Mouse (Mus musculus) MEL (cell line): ENCODE results near the gene Ccdc86. TPM values are rescaled to one million over a fixed set of nuclear protein-coding genes. Genes with fewer than 3 reads are reported as not detected.

ENCODE experiments used
- DNase-seq: peaks from one replicate; pipeline ENCODE4 v3.0.0; 2011; ENCODE audit warnings: low read depth, low spot score
- H3K27ac ChIP-seq: 2 replicates; pipeline ENCODE4 v1.5.1; 2012; ENCODE audit warnings: low read depth, mild to moderate bottlenecking, control low read depth, low read length, moderate library complexity; ENCODE audit not compliant: control insufficient read depth
- H3K27me3 ChIP-seq, 2 experiments: fragments of 150-350 bp in 1 of 2; sonication (generic) in 1 of 2; 2 replicates each; pipeline ENCODE4 v1.6.1; 2012; ENCODE audit warnings: low read length in 2 of 2, mild to moderate bottlenecking in 2 of 2, improper control_type of control experiment in 1 of 2, moderate library complexity in 1 of 2; ENCODE audit not compliant: insufficient read depth in 2 of 2, control insufficient read depth in 1 of 2
- H3K36me3 ChIP-seq, 2 experiments: 2 replicates each; pipeline ENCODE4 v1.6.1; 2012 to 2014; ENCODE audit warnings: low read length in 2 of 2, improper control_type of control experiment in 1 of 2, inconsistent platforms in 1 of 2, mild to moderate bottlenecking in 1 of 2; ENCODE audit not compliant: insufficient read depth in 2 of 2, control insufficient read depth in 1 of 2
- H3K4me1 ChIP-seq, 2 experiments: fragments of 150-350 bp in 1 of 2; sonication (generic) in 1 of 2; 2 replicates each; pipeline ENCODE4 v1.6.1; 2012; ENCODE audit warnings: low read length in 2 of 2, improper control_type of control experiment in 1 of 2, mild to moderate bottlenecking in 1 of 2; ENCODE audit not compliant: insufficient read depth in 2 of 2, control insufficient read depth in 1 of 2
- H3K4me3 ChIP-seq, 2 experiments: fragments of 150-350 bp in 1 of 2; sonication (generic) in 1 of 2; 2 replicates each; pipeline ENCODE4 v1.5.1; 2012; ENCODE audit warnings: low read depth in 2 of 2, low read length in 2 of 2, mild to moderate bottlenecking in 2 of 2, moderate library complexity in 2 of 2, control low read depth in 1 of 2, improper control_type of control experiment in 1 of 2; ENCODE audit not compliant: control insufficient read depth in 1 of 2, insufficient read depth in 1 of 2
- H3K79me2 ChIP-seq: 2 replicates; pipeline ENCODE4 v1.6.1; 2012; ENCODE audit warnings: mild to moderate bottlenecking, low read length, moderate library complexity; ENCODE audit not compliant: control insufficient read depth, poor library complexity, insufficient read depth
- H3K9ac ChIP-seq: 2 replicates; pipeline ENCODE4 v1.6.1; 2012; ENCODE audit warnings: low read depth, mild to moderate bottlenecking, control low read depth, low read length, moderate library complexity; ENCODE audit not compliant: control insufficient read depth, poor library complexity, severe bottlenecking
- H3K9me3 ChIP-seq: fragments of 150-350 bp; sonication (generic); replicated peaks from 2 replicates; pipeline ENCODE4 v1.6.1; 2012; ENCODE audit warnings: mild to moderate bottlenecking, low read length, improper control_type of control experiment, moderate library complexity; ENCODE audit not compliant: insufficient read depth
- CHD1 ChIP-seq: IDR thresholded peaks from 2 replicates; pipeline ENCODE4 v1.6.1; 2012; ENCODE audit warnings: low read depth, mild to moderate bottlenecking, inconsistent platforms, low read length, improper control_type of control experiment
- CHD2 ChIP-seq: IDR thresholded peaks from 2 replicates; pipeline ENCODE4 v1.6.1; 2011; ENCODE audit warnings: low read length, improper control_type of control experiment
- CTCF ChIP-seq, 3 experiments: IDR thresholded peaks in 2 of 3; conservative IDR thresholded peaks in 1 of 3; 2 replicates each; pipeline ENCODE4 v1.5.1; 2011 to 2012; ENCODE audit warnings: low read length in 3 of 3, low read depth in 2 of 3, mild to moderate bottlenecking in 2 of 3, improper control_type of control experiment in 1 of 3, inconsistent platforms in 1 of 3, mixed read lengths in 1 of 3, moderate library complexity in 1 of 3; ENCODE audit not compliant: control insufficient read depth in 1 of 3, insufficient read depth in 1 of 3, poor library complexity in 1 of 3, severe bottlenecking in 1 of 3
- ELF1 ChIP-seq: IDR thresholded peaks from 2 replicates; pipeline ENCODE4 v1.6.1; 2014; ENCODE audit warnings: low read depth, mild to moderate bottlenecking, inconsistent platforms, low read length, improper control_type of control experiment, moderate library complexity
- EP300 ChIP-seq, 2 experiments: IDR thresholded peaks; 2 replicates each; pipeline ENCODE4 v1.6.1; 2011; ENCODE audit warnings: improper control_type of control experiment in 2 of 2, low read length in 2 of 2, low read depth in 1 of 2, mild to moderate bottlenecking in 1 of 2
- ETS1 ChIP-seq: IDR thresholded peaks from 2 replicates; pipeline ENCODE4 v1.6.1; 2012; ENCODE audit warnings: low read depth, mild to moderate bottlenecking, inconsistent platforms, low read length, improper control_type of control experiment, moderate library complexity
- HCFC1 ChIP-seq: IDR thresholded peaks from 2 replicates; pipeline ENCODE4 v1.6.1; 2012; ENCODE audit warnings: low read depth, mild to moderate bottlenecking, inconsistent platforms, low read length, improper control_type of control experiment, moderate library complexity
- JUND ChIP-seq: IDR thresholded peaks from 2 replicates; pipeline ENCODE4 v1.6.1; 2011; ENCODE audit warnings: low read depth, mild to moderate bottlenecking, improper control_type of control experiment, low read length
- KAT2A ChIP-seq: conservative IDR thresholded peaks from 2 replicates; pipeline ENCODE4 v1.6.1; 2012; ENCODE audit warnings: low read depth, low read length, improper control_type of control experiment, inconsistent platforms
- MAFK ChIP-seq: IDR thresholded peaks from 2 replicates; pipeline ENCODE4 v1.6.1; 2011; ENCODE audit warnings: low read depth, mild to moderate bottlenecking, low read length, improper control_type of control experiment, borderline replicate concordance
- MAZ ChIP-seq: IDR thresholded peaks from 2 replicates; pipeline ENCODE4 v1.6.1; 2012; ENCODE audit warnings: low read depth, mild to moderate bottlenecking, inconsistent platforms, low read length, improper control_type of control experiment
- MXI1 ChIP-seq: IDR thresholded peaks from 2 replicates; pipeline ENCODE4 v1.6.1; 2011; ENCODE audit warnings: mild to moderate bottlenecking, low read depth, low read length, improper control_type of control experiment
- MYB ChIP-seq: IDR thresholded peaks from 2 replicates; pipeline ENCODE4 v1.6.1; 2011; ENCODE audit warnings: mild to moderate bottlenecking, low read depth, low read length, improper control_type of control experiment
- NELFE ChIP-seq: IDR thresholded peaks from 2 replicates; pipeline ENCODE4 v1.6.1; 2011; ENCODE audit warnings: low read depth, low read length, improper control_type of control experiment
- POLR2AphosphoS2 ChIP-seq: IDR thresholded peaks from 2 replicates; pipeline ENCODE4 v1.6.1; 2011; ENCODE audit warnings: low read length, improper control_type of control experiment
- POLR2AphosphoS5 ChIP-seq: IDR thresholded peaks from 2 replicates; pipeline ENCODE4 v1.6.1; 2012; ENCODE audit warnings: low read depth, borderline replicate concordance, mild to moderate bottlenecking, inconsistent platforms, low read length, moderate library complexity, mixed read lengths
- SIN3A ChIP-seq: IDR thresholded peaks from 2 replicates; pipeline ENCODE4 v1.6.1; 2012; ENCODE audit warnings: low read length, improper control_type of control experiment, inconsistent platforms
- SMC3 ChIP-seq: IDR thresholded peaks from 2 replicates; pipeline ENCODE4 v1.6.1; 2011; ENCODE audit warnings: low read depth, low read length, improper control_type of control experiment
- TBP ChIP-seq: IDR thresholded peaks from 2 replicates; pipeline ENCODE4 v1.8.0; 2011; ENCODE audit warnings: low read depth, low read length, improper control_type of control experiment
- TCF12 ChIP-seq: IDR thresholded peaks from 2 replicates; pipeline ENCODE4 v1.6.1; 2014; ENCODE audit warnings: low read depth, mild to moderate bottlenecking, inconsistent platforms, low read length, improper control_type of control experiment, moderate library complexity
- UBTF ChIP-seq: IDR thresholded peaks from 2 replicates; pipeline ENCODE4 v1.6.1; 2012; ENCODE audit warnings: low read depth, mild to moderate bottlenecking, inconsistent platforms, low read length, improper control_type of control experiment, moderate library complexity, borderline replicate concordance; ENCODE audit not compliant: insufficient read depth
- USF1 ChIP-seq: IDR thresholded peaks from 2 replicates; pipeline ENCODE4 v1.6.1; 2014; ENCODE audit warnings: low read depth, mild to moderate bottlenecking, inconsistent platforms, low read length, improper control_type of control experiment, moderate library complexity
- ZKSCAN1 ChIP-seq: IDR thresholded peaks from 2 replicates; pipeline ENCODE4 v1.6.1; 2012; ENCODE audit warnings: low read depth, mild to moderate bottlenecking, inconsistent platforms, low read length, improper control_type of control experiment, moderate library complexity
- ZMIZ1 ChIP-seq: IDR thresholded peaks from 2 replicates; pipeline ENCODE4 v1.6.1; 2012; ENCODE audit warnings: low read depth, mild to moderate bottlenecking, inconsistent platforms, low read length, improper control_type of control experiment, moderate library complexity
- ZNF384 ChIP-seq: IDR thresholded peaks from 2 replicates; pipeline ENCODE4 v1.6.1; 2012; ENCODE audit warnings: low read depth, mild to moderate bottlenecking, inconsistent platforms, low read length, improper control_type of control experiment
- polyA plus RNA-seq, 2 experiments: library from polyadenylated mRNA; stranded (reverse) in 1 of 2; unstranded in 1 of 2; fragments of >175 nt in 1 of 2; fragments of >200 nt in 1 of 2; gene quantifications; 2 replicates each; pipeline versions ENCODE4 v1.2.1 to v1.2.4; 2012; ENCODE audit warnings: low replicate concordance in 2 of 2, low read depth in 1 of 2; ENCODE audit not compliant: insufficient read length in 2 of 2, insufficient read depth in 1 of 2, missing spikeins in 1 of 2
- total RNA-seq: library from RNA; depleted of rRNA; stranded (reverse); fragments of 300-350 nt; gene quantifications from 2 replicates; pipeline ENCODE4 v1.2.3, GENCODE M21; 2012

Gene Ccdc86
- total and polyA plus RNA-seq, 3 experiments: 29.5 to 50.9 TPM; not detected in 1

- H3K4me1 ChIP-seq: peaks cover 0 to 10% of the 10 kb centered on the region in 2 experiments; a peak in 2 of 4 replicates
- H3K27me3 ChIP-seq: no peaks in the 10 kb centered on the region
- no peaks in the 10 kb centered on the region for H3K36me3 ChIP-seq
- TF ChIP-seq JUND (no peak), USF1 (no peak)
- DNase-seq: no peak
- H3K9ac ChIP-seq: no peak overlapping the region
- H3K4me3 ChIP-seq: no peak overlapping the region
- no peak overlapping the region for H3K27ac ChIP-seq
- H3K79me2 ChIP-seq: no peaks in the 10 kb centered on the region
- no peaks in the 10 kb centered on the region for H3K9me3 ChIP-seq
Observed at GRCm38 (mm10) chr19:10916506-10916905, 32.6 kb downstream of the Ccdc86 start.

GRCm38 (mm10) chr19:10914870-10915269 is 34.2 kb downstream of the Ccdc86 start:
- H3K9me3 ChIP-seq: no peaks in the 10 kb centered on the region
- no peak for DNase-seq
- TF ChIP-seq NELFE (no peak), ZMIZ1 (no peak), JUND (no peak), CHD1 (no peak), EP300 (IDR thresholded peaks at IDR 0.05; ENCODE audit: low read depth in 1 of 2, low read length in 2 of 2) (no peak), KAT2A (no peak), UBTF (no peak), ELF1 (no peak), TBP (no peak), TCF12 (no peak)

GRCm38 (mm10) chr19:10914291-10914690 is 34.8 kb downstream of the Ccdc86 start:
- Histone ChIP-seq H3K27ac (no peak overlapping the region), H3K9me3 (no peaks in the 10 kb centered on the region), H3K79me2 (no peaks in the 10 kb centered on the region), H3K36me3 (no peaks in the 10 kb centered on the region), H3K9ac (no peak overlapping the region), H3K4me1 (peaks cover 0 to 10% of the 10 kb centered on the region in 2 experiments; a peak in 2 of 4 replicates), H3K27me3 (no peaks in the 10 kb centered on the region), H3K4me3 (no peak overlapping the region)
- DNase-seq: peak; percentile 73
- TF ChIP-seq MXI1: no peak
- TF ChIP-seq ELF1: no peak
- TF ChIP-seq SMC3: 0 out of 2 replicates have a peak, but pooled peaks have one; percentile 6
- no peak for TF ChIP-seq ZMIZ1
- TF ChIP-seq ZNF384: no peak
- no peak for TF ChIP-seq TBP
- TF ChIP-seq JUND: no peak
- no peak for TF ChIP-seq KAT2A
- no peak for TF ChIP-seq MYB
- TF ChIP-seq POLR2AphosphoS2: no peak
- TF ChIP-seq MAFK: no peak
- TF ChIP-seq ZKSCAN1: no peak
- no peak; the same call in 1 of the 2 replicates for TF ChIP-seq ETS1
- TF ChIP-seq EP300 (IDR thresholded peaks at IDR 0.05; ENCODE audit: low read depth in 1 of 2, low read length in 2 of 2): peak; percentile 37 to 67
- no peak for TF ChIP-seq POLR2AphosphoS5
- no peak for TF ChIP-seq HCFC1
- TF ChIP-seq SIN3A: no peak
- no peak for TF ChIP-seq CHD2
- TF ChIP-seq NELFE: no peak
- no peak for TF ChIP-seq USF1
- no peak for TF ChIP-seq CTCF (IDR thresholded peaks at IDR 0.05 in 2 of 3, conservative IDR thresholded peaks at IDR 0.05 in 1 of 3; ENCODE audit: control insufficient read depth in 1 of 3, insufficient read depth in 1 of 3, low read depth in 2 of 3, low read length in 3 of 3, poor library complexity in 1 of 3, severe bottlenecking in 1 of 3)
- no peak for TF ChIP-seq UBTF
- no peak for TF ChIP-seq MAZ

More at GRCm38 (mm10) chr19:10914870-10915269, 34.2 kb downstream of the Ccdc86 start:
- Histone ChIP-seq H3K9ac (no peak overlapping the region), H3K27ac (no peak overlapping the region), H3K4me3 (no peak overlapping the region), H3K27me3 (no peaks in the 10 kb centered on the region), H3K79me2 (no peaks in the 10 kb centered on the region), H3K4me1 (peaks cover 0 to 10% of the 10 kb centered on the region in 2 experiments; a peak in 2 of 4 replicates), H3K36me3 (no peaks in the 10 kb centered on the region)
